22 mouse cellular contexts compared by ENCODE assay signal in the genomic region with DNA sequence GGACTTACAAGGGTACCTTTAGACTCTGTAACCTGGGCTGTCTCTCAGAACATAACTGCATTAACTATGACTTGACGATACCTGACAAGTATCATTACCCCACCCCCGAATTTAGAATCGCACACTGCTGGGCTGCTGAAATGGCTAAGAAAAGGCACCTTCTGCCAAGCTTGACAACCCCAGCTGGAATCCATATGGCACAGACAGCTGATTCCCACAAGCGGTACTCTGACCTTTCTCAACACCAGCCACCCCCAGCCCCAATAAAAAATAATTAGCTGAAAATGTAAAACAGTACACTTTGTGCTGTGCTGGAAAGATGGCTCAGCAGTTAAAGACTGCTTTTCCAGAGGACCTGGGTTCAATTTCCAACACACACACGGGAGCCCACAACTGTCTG. TPM values are rescaled to one million over a fixed set of nuclear protein-coding genes. Genes with fewer than 3 reads are reported as not detected.
A peak's percentile ranks its signal among the peaks of the same experiment; 100 is the strongest.
DNase-seq lines count a peak whose midpoint lies in the region; ATAC-seq and TF ChIP-seq lines count a peak whose summit lies in the region.
"Had no signal": no experiment of that assay in that cellular context is flagged by ENCODE, and none has a peak within 500 bp of the region (broad histone marks: within the 10 kb centered on the region; RNA-seq: fewer than 3 reads in every experiment).

No protein-coding gene starts in this region.

- TF ChIP-seq EP300 in lung, postnatal 0 days (IDR thresholded peaks at IDR 0.05): no peak
- no peak for TF ChIP-seq EP300 in stomach, postnatal 0 days (optimal IDR thresholded peaks at IDR 0.05)

- TF ChIP-seq CTCF in lung, postnatal 0 days (IDR thresholded peaks at IDR 0.05): no peak
- TF ChIP-seq CTCF in stomach, postnatal 0 days (IDR thresholded peaks at IDR 0.05; ENCODE audit: low read depth): no peak

- H3K27me3 ChIP-seq in lung, postnatal 0 days (replicated peaks; ENCODE audit: insufficient read depth, low read length): no peaks in the 10 kb centered on the region
- H3K27me3 ChIP-seq in embryonic facial prominence, embryonic 11.5 days (ENCODE audit: control insufficient read depth, insufficient read depth, low read length): no peaks in the 10 kb centered on the region
- H3K27me3 ChIP-seq in limb, embryonic 11.5 days (ENCODE audit: control insufficient read depth, insufficient read depth, low read length): no peaks in the 10 kb centered on the region
- no peaks in the 10 kb centered on the region for H3K27me3 ChIP-seq in stomach, postnatal 0 days (ENCODE audit: control insufficient read depth, insufficient read depth, low read length)
- H3K27me3 ChIP-seq: hindbrain, embryonic 12.5 days had no signal

- peak; percentile 9; the same call in 1 of the 2 replicates for ATAC-seq in lung, postnatal 0 days
- no peak for ATAC-seq in embryonic facial prominence, embryonic 11.5 days (replicated peaks; ENCODE audit: insufficient number of reproducible peaks, low FRiP score, low TSS enrichment, low read depth)
- peak; percentile 40; the same call in 1 of the 2 replicates for ATAC-seq in limb, embryonic 11.5 days (ENCODE audit: insufficient number of reproducible peaks, low FRiP score, low TSS enrichment, low read depth)
- no peak for ATAC-seq in stomach, postnatal 0 days (ENCODE audit: low FRiP score, low TSS enrichment)
- ATAC-seq: forebrain, embryonic 16.5 days; liver, postnatal 0 days had no signal

- no peaks in the 10 kb centered on the region; the same call in 1 of the 2 replicates for H3K4me1 ChIP-seq in lung, postnatal 0 days (ENCODE audit: insufficient read depth, low read depth, low read length)
- no peaks in the 10 kb centered on the region for H3K4me1 ChIP-seq in embryonic facial prominence, embryonic 11.5 days (ENCODE audit: control insufficient read depth, insufficient read depth, low read length)
- H3K4me1 ChIP-seq in limb, embryonic 11.5 days (ENCODE audit: control insufficient read depth, insufficient read depth, low read length): peaks cover 34% of the 10 kb centered on the region
- H3K4me1 ChIP-seq in stomach, postnatal 0 days (replicated peaks; ENCODE audit: control insufficient read depth, insufficient read depth): no peaks in the 10 kb centered on the region
- H3K4me1 ChIP-seq: heart, embryonic 10.5 days; hindbrain, embryonic 12.5 days had no signal

- no peak overlapping the region for H3K27ac ChIP-seq in lung, postnatal 0 days (ENCODE audit: low read length)
- H3K27ac ChIP-seq in embryonic facial prominence, embryonic 11.5 days (replicated peaks; ENCODE audit: low read depth, low read length): no peak overlapping the region
- no peak overlapping the region for H3K27ac ChIP-seq in limb, embryonic 11.5 days (replicated peaks; ENCODE audit: low read depth, low read length)
- H3K27ac ChIP-seq in stomach, postnatal 0 days (replicated peaks): 0 out of 2 replicates have a peak overlapping the region, but pooled peaks have one; percentile 2
- H3K27ac ChIP-seq: heart, embryonic 10.5 days; hindbrain, embryonic 12.5 days had no signal

- peaks cover 7% of the 10 kb centered on the region; the same call in 1 of the 2 replicates for H3K36me3 ChIP-seq in lung, postnatal 0 days (ENCODE audit: insufficient read depth, low read length)
- H3K36me3 ChIP-seq in embryonic facial prominence, embryonic 11.5 days (replicated peaks; ENCODE audit: control insufficient read depth, insufficient read depth, low read depth, low read length): no peaks in the 10 kb centered on the region; the same call in 1 of the 2 replicates
- H3K36me3 ChIP-seq in limb, embryonic 11.5 days (ENCODE audit: control insufficient read depth, insufficient read depth, low read length): peaks cover 2% of the 10 kb centered on the region; the same call in 1 of the 2 replicates
- H3K36me3 ChIP-seq in stomach, postnatal 0 days (ENCODE audit: control insufficient read depth, insufficient read depth, low read length): peaks cover 7% of the 10 kb centered on the region; the same call in 1 of the 2 replicates

- WGBS in lung, postnatal 0 days: 79% methylated on average over 5 of the region's 5 CpGs
- 34% methylated on average over 5 of the region's 5 CpGs for WGBS in embryonic facial prominence, embryonic 11.5 days
- WGBS in limb, embryonic 11.5 days: 16% methylated on average over 5 of the region's 5 CpGs
- WGBS in stomach, postnatal 0 days: 78% methylated on average over 5 of the region's 5 CpGs

- H3K4me2 ChIP-seq in lung, postnatal 0 days (replicated peaks; ENCODE audit: low read depth, low read length): no peak overlapping the region
- H3K4me2 ChIP-seq in embryonic facial prominence, embryonic 11.5 days (ENCODE audit: low read depth, low read length): no peak overlapping the region
- no peak overlapping the region for H3K4me2 ChIP-seq in limb, embryonic 11.5 days (ENCODE audit: low read depth, severe bottlenecking)
- no peak overlapping the region for H3K4me2 ChIP-seq in stomach, postnatal 0 days (replicated peaks; ENCODE audit: low read depth)
- H3K4me2 ChIP-seq: hindbrain, embryonic 12.5 days had no signal

- no peak for DNase-seq in lung, postnatal 0 days (ENCODE audit: low spot score)
- DNase-seq in lung, postnatal 14 days: no peak
- DNase-seq in embryonic facial prominence, embryonic 11.5 days (ENCODE audit: low spot score): peak; percentile 56
- DNase-seq in limb, embryonic 11.5 days (ENCODE audit: low spot score): peak; percentile 74
- DNase-seq in stomach, postnatal 0 days (ENCODE audit: low spot score): no peak
- no peak for DNase-seq in kidney, adult 18-20 months
- no peak for DNase-seq in cerebellum, adult 18-20 months
- DNase-seq: adrenal gland, adult 2 months; B cell, adult 2 months; cerebellum, adult 9-11 months; kidney, postnatal 36 days; liver, postnatal 0 days; right cerebral cortex, postnatal 14 days; spleen, adult 18-20 months; thymus, adult 18-20 months had no signal

- no peak overlapping the region for H3K9ac ChIP-seq in lung, postnatal 0 days (replicated peaks; ENCODE audit: low read depth)
- no peak overlapping the region for H3K9ac ChIP-seq in embryonic facial prominence, embryonic 11.5 days (replicated peaks; ENCODE audit: low read length)
- H3K9ac ChIP-seq in limb, embryonic 11.5 days (ENCODE audit: low read length): no peak overlapping the region
- H3K9ac ChIP-seq in stomach, postnatal 0 days (ENCODE audit: low read length): no peak overlapping the region
- H3K9ac ChIP-seq: hindbrain, embryonic 12.5 days; liver, postnatal 0 days had no signal

- no peaks in the 10 kb centered on the region for H3K9me3 ChIP-seq in lung, postnatal 0 days (ENCODE audit: low read length)
- H3K9me3 ChIP-seq in embryonic facial prominence, embryonic 11.5 days (replicated peaks; ENCODE audit: control insufficient read depth, low read length): no peaks in the 10 kb centered on the region
- no peaks in the 10 kb centered on the region; the same call in 1 of the 2 replicates for H3K9me3 ChIP-seq in limb, embryonic 11.5 days (ENCODE audit: control insufficient read depth, low read length)
- 0 out of 2 replicates have a peak, but pooled peaks cover 2% of the 10 kb centered on the region for H3K9me3 ChIP-seq in stomach, postnatal 0 days (ENCODE audit: control insufficient read depth, low read length)

- no peak overlapping the region for H3K4me3 ChIP-seq in lung, postnatal 0 days (ENCODE audit: low read depth, low read length)
- H3K4me3 ChIP-seq in embryonic facial prominence, embryonic 11.5 days (ENCODE audit: low read depth, low read length): no peak overlapping the region
- no peak overlapping the region for H3K4me3 ChIP-seq in limb, embryonic 11.5 days (ENCODE audit: low read depth, low read length)
- H3K4me3 ChIP-seq in stomach, postnatal 0 days (ENCODE audit: low read depth, low read length): no peak overlapping the region
- H3K4me3 ChIP-seq: heart, embryonic 10.5 days; hindbrain, embryonic 12.5 days had no signal

RNA-seq across cellular contexts. Expression of a gene that starts 49.8 kb away (rescaled TPM):
- 0.10 and 0.21 TPM in 2 replicates for polyA plus RNA-seq in lung, postnatal 0 days (2015; fragmentation: Nextera tagmentation; extraction: Ambion mirVana)
- polyA plus RNA-seq in embryonic facial prominence, embryonic 11.5 days (2014; fragmentation: Nextera tagmentation; extraction: Ambion mirVana): 0.15 and 0.20 TPM in 2 replicates
- polyA plus RNA-seq in limb, embryonic 11.5 days (2014; fragmentation: Nextera tagmentation; extraction: Ambion mirVana): 0.09 and 0.40 TPM in 2 replicates
- polyA plus RNA-seq in stomach, postnatal 0 days (2015; fragmentation: Nextera tagmentation; extraction: Ambion mirVana): 0.30 and 0.85 TPM in 2 replicates
- polyA plus RNA-seq: adrenal gland, adult 2 months; forebrain, embryonic 16.5 days; heart, embryonic 10.5 days; heart, postnatal 0 days; kidney, embryonic 14.5 days; liver, adult 2 months; midbrain, postnatal 0 days had no signal

RNA-seq across cellular contexts. Expression of a gene that starts 51.0 kb away (rescaled TPM):
- polyA plus RNA-seq in lung, postnatal 0 days (2015; fragmentation: Nextera tagmentation; extraction: Ambion mirVana): 58.1 and 60.6 TPM in 2 replicates
- 28.2 and 29.2 TPM in 2 replicates for polyA plus RNA-seq in embryonic facial prominence, embryonic 11.5 days (2014; fragmentation: Nextera tagmentation; extraction: Ambion mirVana)
- polyA plus RNA-seq in limb, embryonic 11.5 days (2014; fragmentation: Nextera tagmentation; extraction: Ambion mirVana): 26.0 and 27.0 TPM in 2 replicates
- polyA plus RNA-seq in stomach, postnatal 0 days (2015; fragmentation: Nextera tagmentation; extraction: Ambion mirVana): 38.6 and 39.3 TPM in 2 replicates

Comparison
In these comparisons a context has a peak if more than half of its experiments do, and no peak if none do; other contexts are left out.
1. ATAC-seq: peak in lung, postnatal 0 days (single experiment) and limb, embryonic 11.5 days (single experiment); none in embryonic facial prominence, embryonic 11.5 days (single experiment) and stomach, postnatal 0 days (single experiment).
2. DNase-seq: peak in embryonic facial prominence, embryonic 11.5 days (single experiment) and limb, embryonic 11.5 days (single experiment); none in lung, postnatal 0 days (single experiment), lung, postnatal 14 days (single experiment), stomach, postnatal 0 days (single experiment), kidney, adult 18-20 months (single experiment) and cerebellum, adult 18-20 months (0 of 2).